Mouse (Mus musculus): ENCODE measurements around the gene Lypd4. TPM values are rescaled to one million over a fixed set of nuclear protein-coding genes. Genes with fewer than 3 reads are reported as not detected.

Gene Lypd4
- not detected for polyA plus RNA-seq (2017; shearing (Covaris generic))

GRCm38 (mm10) chr7:24869532-24870165 lies at the start of gene Lypd4, which contains the start of gene Dmrtc2:
Gene Lypd4 (minus strand): TSS chr7:24869941.
Gene Dmrtc2 (plus strand): TSS chr7:24870057.

DNA sequence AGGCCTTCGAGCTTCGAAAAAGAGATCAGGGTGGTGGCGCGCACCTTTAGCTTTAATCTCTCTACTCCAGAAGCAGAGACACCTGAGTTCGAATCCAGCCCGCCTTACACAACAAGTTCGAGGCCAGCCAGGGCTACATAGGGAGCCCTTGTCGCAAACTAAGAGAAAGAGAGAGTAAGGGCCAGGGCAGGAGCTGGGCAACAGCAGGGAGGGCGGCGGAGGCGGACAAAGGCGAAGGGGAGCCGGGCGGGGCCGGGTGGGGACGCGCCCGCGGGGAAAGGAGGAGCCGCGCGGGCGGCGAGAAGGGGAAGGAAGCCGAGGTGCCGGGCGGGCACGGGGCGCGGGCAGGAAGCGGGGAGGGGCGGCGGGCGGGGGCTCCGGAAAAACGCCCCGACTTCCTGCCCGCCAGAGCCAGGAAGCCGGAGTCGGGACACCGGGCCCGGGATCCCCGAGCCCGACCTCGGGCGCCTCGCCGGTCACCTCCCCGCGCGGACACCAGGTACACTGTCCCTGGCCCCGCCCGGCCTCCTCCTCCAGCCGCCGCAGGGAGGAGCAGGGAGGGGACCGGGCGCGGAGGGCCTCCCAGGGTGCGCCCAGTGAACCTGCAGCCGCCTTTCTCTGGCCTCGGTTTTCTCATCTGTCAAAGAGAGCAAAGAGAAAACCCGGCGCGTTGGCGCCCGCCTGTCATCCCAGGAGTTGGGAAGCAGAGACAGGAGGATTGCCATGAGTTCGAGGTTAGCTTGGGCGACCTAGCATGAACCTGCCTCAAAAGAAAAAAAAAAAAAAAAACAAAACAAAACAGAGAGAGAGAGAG lies 33.1 kb upstream of the Lypd4 start, which contains the start of gene Arhgef1:
Gene Arhgef1 (plus strand): TSS at position 283 of the 814 bp plus-strand sequence.

GRCm38 (mm10) chr7:24897224-24897623 lies 27.5 kb upstream of the Lypd4 start, which contains the start of gene Cd79a:
Gene Cd79a (plus strand): TSS chr7:24897381.

DNA sequence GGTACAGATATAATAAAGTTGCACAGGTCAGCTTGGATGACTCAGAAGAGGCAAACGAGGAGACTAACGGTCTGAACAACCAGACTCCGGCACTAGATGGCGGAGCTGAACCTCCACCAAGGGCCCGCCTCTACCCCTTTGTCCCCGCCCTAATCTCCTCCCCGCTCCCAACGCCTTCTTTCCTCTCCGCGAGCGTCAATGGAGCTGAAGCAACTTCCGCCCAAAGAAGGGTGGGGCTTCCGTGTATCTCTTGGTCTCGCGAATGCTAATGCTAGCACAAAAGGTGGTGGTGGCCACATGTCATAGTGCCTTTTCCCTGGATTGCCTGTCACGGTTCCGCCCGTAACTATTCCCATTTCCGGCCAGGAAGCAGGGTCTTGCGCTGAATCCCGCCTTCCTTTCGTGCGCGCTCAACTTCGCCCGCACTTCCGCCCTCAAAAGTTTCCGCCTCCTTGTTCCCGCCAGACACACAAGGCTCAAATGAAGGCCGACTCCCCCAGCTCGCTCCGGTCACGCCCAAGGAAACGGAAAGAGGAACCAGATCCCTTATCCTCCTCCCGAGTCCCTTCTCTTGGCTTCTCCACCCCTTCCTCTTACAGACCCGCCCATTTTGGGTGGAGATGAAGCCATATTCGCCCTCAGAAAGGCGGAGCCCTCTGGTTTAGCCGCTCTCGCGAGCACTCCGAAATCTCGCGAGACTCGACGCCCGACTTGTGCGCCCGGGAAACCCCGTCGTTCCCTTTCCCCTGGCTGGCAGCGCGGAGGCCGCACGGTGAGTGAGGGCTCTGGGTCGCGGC lies 14.4 kb upstream of the Lypd4 start, which contains the start of gene Rps19:
Gene Rps19 (plus strand): TSS at position 476 of the 797 bp plus-strand sequence.

DNA sequence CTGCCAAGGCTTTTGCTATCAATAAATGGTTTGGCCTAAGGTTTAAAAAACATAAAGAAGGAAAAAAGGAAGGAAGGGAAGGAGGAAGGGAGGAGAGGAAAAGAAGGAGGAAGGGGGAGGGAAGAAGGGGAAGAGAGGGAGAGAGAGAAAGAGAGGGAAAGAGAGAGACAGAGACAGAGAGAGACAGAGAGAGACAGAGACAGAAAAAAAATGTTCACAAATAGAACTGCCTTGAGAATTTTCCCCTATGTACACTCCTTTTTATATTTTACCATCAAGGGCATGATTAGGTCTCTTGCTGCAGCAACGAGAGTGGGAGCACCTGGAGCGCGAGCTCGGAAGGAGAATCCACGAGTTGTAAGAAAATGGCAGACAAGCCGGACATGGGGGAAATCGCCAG lies 7.8 kb downstream of the Lypd4 start, which contains the start of gene Gm9844:
Gene Gm9844 (plus strand): TSS at position 301 of the 400 bp plus-strand sequence.

Other genes with a start within 250 kb of the Lypd4 start
- gene Lypd3, start 233.4 kb downstream of the Lypd4 start, polyA plus RNA-seq (2017; shearing (Covaris generic)): not detected
- not detected for gene Tex101, start 193.3 kb downstream of the Lypd4 start, polyA plus RNA-seq (2017; shearing (Covaris generic))
- gene BC049730, start 160.7 kb downstream of the Lypd4 start, polyA plus RNA-seq (2017; shearing (Covaris generic)): not detected
- not detected for gene Gm4763, start 143.0 kb downstream of the Lypd4 start, polyA plus RNA-seq (2017; shearing (Covaris generic))
- not detected for gene Cd177, start 109.6 kb downstream of the Lypd4 start, polyA plus RNA-seq (2017; shearing (Covaris generic))
- gene Ceacam10, start 92.7 kb downstream of the Lypd4 start, polyA plus RNA-seq (2017; shearing (Covaris generic)): not detected
- 29.3 TPM for gene Gm9844, start 7.7 kb downstream of the Lypd4 start, polyA plus RNA-seq (2017; shearing (Covaris generic))
- not detected for gene Dmrtc2, start 116 bp upstream of the Lypd4 start, polyA plus RNA-seq (2017; shearing (Covaris generic))
- 5,321 TPM for gene Rps19, start 14.4 kb upstream of the Lypd4 start, polyA plus RNA-seq (2017; shearing (Covaris generic))
- 0.35 TPM for gene Cd79a, start 27.4 kb upstream of the Lypd4 start, polyA plus RNA-seq (2017; shearing (Covaris generic))
- 1,020 TPM for gene Arhgef1, start 33.0 kb upstream of the Lypd4 start, polyA plus RNA-seq (2017; shearing (Covaris generic))
- not detected for gene Gm4881, start 74.6 kb upstream of the Lypd4 start, polyA plus RNA-seq (2017; shearing (Covaris generic))
- gene Rabac1, start 102.8 kb upstream of the Lypd4 start, polyA plus RNA-seq (2017; shearing (Covaris generic)): 852 TPM
- gene Atp1a3, start 136.0 kb upstream of the Lypd4 start, polyA plus RNA-seq (2017; shearing (Covaris generic)): 5.0 TPM
- gene Grik5, start 202.4 kb upstream of the Lypd4 start, polyA plus RNA-seq (2017; shearing (Covaris generic)): 1.6 TPM
- gene Zfp574, start 202.6 kb upstream of the Lypd4 start, polyA plus RNA-seq (2017; shearing (Covaris generic)): 35.2 TPM